Mouse (Mus musculus) ES-Bruce4 (cell line): ENCODE results near the gene Rybp.

Experiments
- CTCF ChIP-seq: IDR thresholded peaks from one replicate; pipeline ENCODE4 v1.8.1; 2011; ENCODE audit warnings: low read depth, low read length
- EP300 ChIP-seq: IDR thresholded peaks from 2 replicates; pipeline ENCODE4 v1.6.1; 2011; ENCODE audit warnings: low read depth, low read length; ENCODE audit not compliant: insufficient read depth
- POLR2A ChIP-seq: IDR thresholded peaks from one replicate; pipeline ENCODE4 v1.8.1; 2011; ENCODE audit warnings: low read length; ENCODE audit not compliant: insufficient read depth

GRCm38 (mm10) chr6:100300831-100301230 is 13.5 kb upstream of the Rybp start:
- TF ChIP-seq POLR2A: no peak
- TF ChIP-seq CTCF: no peak
- no peak for TF ChIP-seq EP300
